Mouse (Mus musculus) hindbrain, embryonic 13.5 days (tissue): ENCODE measurements around the gene B4galnt3. TPM values are rescaled to one million over a fixed set of nuclear protein-coding genes. Genes with fewer than 3 reads are reported as not detected.

Experiments used
- ATAC-seq: fragments of 200-750 bp; cut with Nextera tagmentation; 2 replicates; pipeline ENCODE4 v1.8.0; 2017; ENCODE audit warnings: moderate TSS enrichment; ENCODE audit not compliant: low FRiP score
- H3K27ac ChIP-seq: fragments of 300-500 bp; sonication (generic); 2 replicates; pipeline ENCODE4 v1.5.1; 2015; ENCODE audit warnings: inconsistent platforms, mild to moderate bottlenecking, moderate library complexity
- H3K27me3 ChIP-seq: fragments of 300-500 bp; sonication (generic); 2 replicates; pipeline ENCODE4 v1.6.1; 2015; ENCODE audit warnings: mild to moderate bottlenecking, inconsistent platforms
- H3K36me3 ChIP-seq: fragments of 300-500 bp; sonication (generic); 2 replicates; pipeline ENCODE4 v1.6.1; 2015; ENCODE audit warnings: mild to moderate bottlenecking, inconsistent platforms
- H3K4me1 ChIP-seq: fragments of 300-500 bp; sonication (generic); replicated peaks from 2 replicates; pipeline ENCODE4 v1.6.1; 2015; ENCODE audit warnings: inconsistent platforms
- H3K4me2 ChIP-seq: fragments of 300-500 bp; sonication (generic); 2 replicates; pipeline ENCODE4 v1.6.1; 2015; ENCODE audit warnings: inconsistent platforms, mild to moderate bottlenecking, moderate library complexity
- H3K4me3 ChIP-seq: fragments of 300-500 bp; sonication (generic); 2 replicates; pipeline ENCODE4 v1.5.1; 2015; ENCODE audit warnings: mild to moderate bottlenecking, inconsistent platforms
- H3K9ac ChIP-seq: fragments of 300-500 bp; sonication (generic); 2 replicates; pipeline ENCODE4 v1.6.1; 2015; ENCODE audit warnings: mild to moderate bottlenecking, inconsistent platforms
- H3K9me3 ChIP-seq: fragments of 300-500 bp; sonication (generic); 2 replicates; pipeline ENCODE4 v1.6.1; 2016; ENCODE audit warnings: inconsistent platforms
- WGBS: fragments of 180-500 bp; shearing (Covaris S2); methylation state at CpG from one replicate; pipeline ENCODE4 v1.1.7; 2015; 5-methylcytosine and 5-hydroxymethylcytosine counted together
- polyA plus RNA-seq: library from polyadenylated mRNA; unstranded; fragments of >200 nt; fragmentation: Nextera tagmentation; extraction: Ambion mirVana; gene quantifications from 2 replicates; pipeline ENCODE4 v1.2.1, GENCODE M21; 2015

Gene B4galnt3
- polyA plus RNA-seq, 1 experiment from 2014 or later: 0.27 TPM

- H3K9ac ChIP-seq: no peak overlapping the region
- 43% methylated on average over 6 of the region's 6 CpGs for WGBS
- H3K9me3 ChIP-seq: no peaks in the 10 kb centered on the region
- H3K27ac ChIP-seq: no peak overlapping the region; the same call in 1 of the 2 replicates
- no peak for ATAC-seq
- H3K4me1 ChIP-seq: peaks cover 17% of the 10 kb centered on the region
- H3K27me3 ChIP-seq: peaks cover 4% of the 10 kb centered on the region; the same call in 1 of the 2 replicates
- H3K4me3 ChIP-seq: no peak overlapping the region
- no peaks in the 10 kb centered on the region for H3K36me3 ChIP-seq
- H3K4me2 ChIP-seq: 0 out of 2 replicates have a peak overlapping the region, but pooled peaks have one; percentile 8
Measured at GRCm38 (mm10) chr6:120201956-120202355, 92.4 kb downstream of the B4galnt3 start.

- 23% methylated on average over 10 of the region's 10 CpGs for WGBS
- no peak overlapping the region for H3K9ac ChIP-seq
Measured at GRCm38 (mm10) chr6:120199638-120200394, 94.5 kb downstream of the B4galnt3 start.

DNA sequence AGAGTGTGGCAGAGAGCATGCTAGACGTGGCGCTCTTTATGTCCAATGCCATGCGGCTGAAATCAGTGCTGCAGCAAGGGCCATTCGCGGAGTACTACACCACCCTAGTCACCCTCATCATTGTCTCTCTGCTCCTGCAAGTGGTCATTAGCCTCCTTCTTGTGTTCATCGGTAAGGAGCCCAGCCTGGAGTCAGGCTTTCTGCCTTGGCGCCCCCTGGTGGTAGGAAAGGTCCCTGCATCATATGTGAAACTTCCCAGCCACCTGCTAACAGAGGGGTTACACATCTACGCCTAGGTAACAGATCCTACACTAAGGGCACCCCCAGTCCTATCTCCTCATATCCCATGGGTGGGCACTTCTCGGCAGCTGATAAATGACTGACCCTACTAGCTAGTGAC, 96.4 kb downstream of the B4galnt3 start:
- peaks cover 15% of the 10 kb centered on the region for H3K4me1 ChIP-seq
- H3K27me3 ChIP-seq: 0 out of 2 replicates have a peak, but pooled peaks cover 6% of the 10 kb centered on the region
- 35% methylated on average over 9 of the region's 9 CpGs for WGBS
- no peak overlapping the region for H3K9ac ChIP-seq
- H3K4me2 ChIP-seq: no peak overlapping the region
- H3K36me3 ChIP-seq: no peaks in the 10 kb centered on the region
- H3K4me3 ChIP-seq: no peak overlapping the region
- no peak overlapping the region for H3K27ac ChIP-seq
- H3K9me3 ChIP-seq: no peaks in the 10 kb centered on the region
- no peak for ATAC-seq

More at GRCm38 (mm10) chr6:120199638-120200394, 94.5 kb downstream of the B4galnt3 start:
- 0 out of 2 replicates have a peak, but pooled peaks cover 6% of the 10 kb centered on the region for H3K27me3 ChIP-seq
- H3K4me1 ChIP-seq: peaks cover 17% of the 10 kb centered on the region
- no peak overlapping the region for H3K4me3 ChIP-seq
- H3K27ac ChIP-seq: no peak overlapping the region
- no peak overlapping the region for H3K4me2 ChIP-seq
- ATAC-seq: 0 out of 2 replicates have a peak, but pooled peaks have one; percentile 14
- no peaks in the 10 kb centered on the region for H3K36me3 ChIP-seq
- H3K9me3 ChIP-seq: no peaks in the 10 kb centered on the region

DNA sequence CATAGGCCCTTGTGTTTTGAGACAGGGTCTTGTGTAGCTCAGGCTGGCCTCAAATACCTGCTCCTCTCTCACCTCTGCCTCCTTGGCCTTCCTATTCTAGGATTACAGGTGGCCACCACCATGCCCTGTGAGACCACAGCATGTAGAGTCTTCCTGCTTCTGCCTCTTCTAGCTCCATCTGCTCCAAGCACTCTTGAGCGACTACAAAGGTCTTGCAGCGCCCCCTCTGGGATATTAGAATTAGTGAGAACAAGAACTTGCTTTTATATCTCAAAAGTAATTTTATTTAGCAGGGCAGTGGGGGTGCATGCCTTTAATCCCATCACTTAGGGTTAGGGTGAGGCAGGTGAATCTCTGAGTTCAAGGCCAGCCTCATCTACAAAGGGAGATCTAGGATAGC, 97.5 kb downstream of the B4galnt3 start:
- no peak overlapping the region for H3K4me2 ChIP-seq
- no peaks in the 10 kb centered on the region for H3K9me3 ChIP-seq
- ATAC-seq: no peak
- no peak overlapping the region for H3K4me3 ChIP-seq
- 0 out of 2 replicates have a peak, but pooled peaks cover 6% of the 10 kb centered on the region for H3K27me3 ChIP-seq
- WGBS: 41% methylated on average over 2 of the region's 2 CpGs
- H3K4me1 ChIP-seq: peaks cover 11% of the 10 kb centered on the region
- H3K27ac ChIP-seq: no peak overlapping the region
- H3K36me3 ChIP-seq: no peaks in the 10 kb centered on the region
- no peak overlapping the region for H3K9ac ChIP-seq

DNA sequence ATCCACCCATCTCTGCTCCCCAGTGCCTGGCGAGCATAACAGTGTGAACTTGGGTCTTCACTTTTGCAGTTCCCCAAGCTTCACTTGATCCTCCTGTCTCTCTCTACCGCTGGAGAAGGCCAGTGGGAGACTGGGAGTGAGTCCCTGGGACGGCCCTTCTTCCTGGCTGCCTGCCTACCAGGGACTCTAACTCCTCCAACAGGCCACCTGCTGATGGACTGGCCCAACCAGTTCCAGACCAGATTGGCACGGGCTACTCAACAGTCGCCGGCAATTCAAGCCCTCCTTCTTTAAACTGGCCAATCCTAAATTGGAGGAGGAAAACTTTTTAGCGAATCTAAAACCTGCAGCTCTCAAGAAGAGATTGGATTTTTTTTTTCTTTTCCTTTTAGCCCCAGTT, 99.4 kb downstream of the B4galnt3 start:
- no peak overlapping the region for H3K9ac ChIP-seq
- H3K27me3 ChIP-seq: 0 out of 2 replicates have a peak, but pooled peaks cover 6% of the 10 kb centered on the region
- H3K4me1 ChIP-seq: peaks cover 7% of the 10 kb centered on the region
- 23% methylated on average over 7 of the region's 7 CpGs for WGBS
- no peak overlapping the region for H3K4me2 ChIP-seq
- no peaks in the 10 kb centered on the region for H3K9me3 ChIP-seq
- H3K36me3 ChIP-seq: no peaks in the 10 kb centered on the region
- ATAC-seq: no peak
- H3K4me3 ChIP-seq: no peak overlapping the region
- no peak overlapping the region for H3K27ac ChIP-seq

DNA sequence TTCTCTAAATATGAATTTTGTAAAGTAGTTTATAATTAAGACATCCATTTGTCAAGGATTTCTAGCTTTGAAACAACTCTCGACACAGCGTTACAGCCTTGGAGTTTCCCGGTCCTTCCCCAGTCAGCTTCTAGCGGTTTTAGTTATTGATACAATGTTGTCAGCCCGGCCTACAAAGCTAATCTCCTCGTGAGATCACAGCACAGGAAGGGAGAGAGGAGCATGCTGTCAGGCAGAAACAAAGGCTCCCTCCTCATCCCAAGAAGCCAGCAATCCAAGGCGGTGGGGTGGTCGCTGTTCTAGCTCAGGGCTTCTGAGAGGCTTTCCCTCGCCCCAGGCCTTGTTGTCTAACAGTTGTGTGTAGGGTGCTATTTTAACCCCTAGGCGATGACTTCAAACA, 100.1 kb downstream of the B4galnt3 start:
- no peak for ATAC-seq
- peaks cover 7% of the 10 kb centered on the region; the same call in 1 of the 2 replicates for H3K27me3 ChIP-seq
- 42% methylated on average over 10 of the region's 10 CpGs for WGBS

GRCm38 (mm10) chr6:120193793-120194192, 100.6 kb downstream of the B4galnt3 start:
- Histone ChIP-seq H3K27ac (no peak overlapping the region), H3K9me3 (no peaks in the 10 kb centered on the region), H3K4me1 (peaks cover 8% of the 10 kb centered on the region), H3K27me3 (peaks cover 12% of the 10 kb centered on the region), H3K4me2 (no peak overlapping the region), H3K4me3 (no peak overlapping the region), H3K36me3 (no peaks in the 10 kb centered on the region), H3K9ac (no peak overlapping the region)
- ATAC-seq: no peak
- WGBS: 69% methylated on average over 1 of the region's 1 CpGs

More for the DNA sequence above, 100.1 kb downstream of the B4galnt3 start:
- Histone ChIP-seq H3K9ac (no peak overlapping the region), H3K4me2 (no peak overlapping the region), H3K9me3 (no peaks in the 10 kb centered on the region), H3K4me3 (no peak overlapping the region), H3K36me3 (no peaks in the 10 kb centered on the region), H3K27ac (no peak overlapping the region), H3K4me1 (peaks cover 7% of the 10 kb centered on the region)

- no peak for ATAC-seq
- WGBS: 23% methylated on average over 5 of the region's 5 CpGs
Measured at GRCm38 (mm10) chr6:120193174-120193573, 101.2 kb downstream of the B4galnt3 start.

GRCm38 (mm10) chr6:120192211-120192870, 102.0 kb downstream of the B4galnt3 start:
- Histone ChIP-seq H3K4me1 (peaks cover 22% of the 10 kb centered on the region), H3K27ac (no peak overlapping the region), H3K27me3 (peaks cover 21% of the 10 kb centered on the region), H3K4me3 (no peak overlapping the region), H3K36me3 (no peaks in the 10 kb centered on the region), H3K9ac (no peak overlapping the region), H3K9me3 (no peaks in the 10 kb centered on the region), H3K4me2 (no peak overlapping the region)
- no peak for ATAC-seq
- WGBS: 13% methylated on average over 14 of the region's 15 CpGs

More at GRCm38 (mm10) chr6:120193174-120193573, 101.2 kb downstream of the B4galnt3 start:
- Histone ChIP-seq H3K27ac (no peak overlapping the region), H3K27me3 (peaks cover 18% of the 10 kb centered on the region), H3K9me3 (no peaks in the 10 kb centered on the region), H3K4me3 (no peak overlapping the region), H3K9ac (no peak overlapping the region), H3K4me2 (no peak overlapping the region), H3K36me3 (no peaks in the 10 kb centered on the region), H3K4me1 (peaks cover 14% of the 10 kb centered on the region)

DNA sequence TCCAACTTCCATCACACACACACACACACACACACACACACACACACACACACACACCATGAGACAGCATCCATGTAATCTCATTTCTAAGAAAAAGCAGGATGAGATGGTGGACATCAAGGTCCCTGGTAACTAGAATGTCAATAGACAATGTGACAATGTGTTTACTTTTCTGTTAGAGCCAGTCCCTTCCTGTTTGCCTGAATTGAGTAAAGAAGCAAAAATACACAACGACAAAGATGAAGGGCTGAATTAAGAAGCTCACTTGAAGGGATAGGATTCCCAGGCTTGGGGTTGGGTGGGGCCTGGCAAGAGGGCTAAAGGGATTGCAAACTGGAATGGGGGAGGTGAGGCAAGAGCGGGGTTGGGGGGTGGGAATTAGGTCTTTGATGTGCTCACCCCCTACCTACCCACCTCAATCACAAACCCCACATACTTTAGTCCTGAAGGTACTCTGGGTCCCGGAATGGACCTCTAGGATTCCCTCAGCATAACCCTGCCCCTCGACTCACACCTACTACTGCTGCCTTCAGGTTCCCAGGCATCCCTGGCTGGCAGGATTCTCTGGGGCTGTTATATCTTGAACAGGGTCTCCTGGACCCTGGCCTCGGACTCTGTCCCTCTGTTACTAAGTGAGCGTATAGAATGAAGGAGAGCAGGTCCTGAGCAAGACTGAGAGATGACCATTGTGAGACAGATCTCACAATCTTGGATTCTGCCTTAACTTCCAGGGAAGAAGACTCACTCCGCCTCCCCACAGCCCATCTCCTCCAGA, 102.8 kb downstream of the B4galnt3 start:
- no peak overlapping the region for H3K4me2 ChIP-seq
- peaks cover 21% of the 10 kb centered on the region for H3K27me3 ChIP-seq

GRCm38 (mm10) chr6:120190912-120191311, 103.4 kb downstream of the B4galnt3 start:
- Histone ChIP-seq H3K4me3 (no peak overlapping the region), H3K9ac (no peak overlapping the region), H3K4me1 (peaks cover 23% of the 10 kb centered on the region), H3K4me2 (no peak overlapping the region), H3K9me3 (no peaks in the 10 kb centered on the region), H3K27ac (no peak overlapping the region), H3K36me3 (no peaks in the 10 kb centered on the region), H3K27me3 (peaks cover 18% of the 10 kb centered on the region)
- ATAC-seq: no peak
- 88% methylated on average over 4 of the region's 4 CpGs for WGBS

More for the DNA sequence above, 102.8 kb downstream of the B4galnt3 start:
- 61% methylated on average over 7 of the region's 7 CpGs for whole genome bisulfite sequencing
- H3K9ac ChIP-seq: no peak overlapping the region
- H3K27ac ChIP-seq: no peak overlapping the region
- peaks cover 23% of the 10 kb centered on the region for H3K4me1 ChIP-seq
- no peaks in the 10 kb centered on the region for H3K36me3 ChIP-seq
- ATAC-seq: no peak
- H3K4me3 ChIP-seq: no peak overlapping the region
- no peaks in the 10 kb centered on the region for H3K9me3 ChIP-seq

GRCm38 (mm10) chr6:120190365-120190764, 104.0 kb downstream of the B4galnt3 start:
- H3K9ac ChIP-seq: no peak overlapping the region
- 98% methylated on average over 4 of the region's 4 CpGs for WGBS
- H3K27me3 ChIP-seq: peaks cover 16% of the 10 kb centered on the region
- peaks cover 23% of the 10 kb centered on the region for H3K4me1 ChIP-seq
- H3K36me3 ChIP-seq: no peaks in the 10 kb centered on the region
- no peak for ATAC-seq
- no peak overlapping the region for H3K4me3 ChIP-seq
- no peak overlapping the region for H3K4me2 ChIP-seq
- no peaks in the 10 kb centered on the region for H3K9me3 ChIP-seq
- H3K27ac ChIP-seq: no peak overlapping the region
